Mouse (Mus musculus): ENCODE data around the gene Dock6. TPM values are rescaled to one million over a fixed set of nuclear protein-coding genes. Genes with fewer than 3 reads are reported as not detected.

The Dock6 gene
- polyA plus RNA-seq, 1 experiment from 2014 or later = 17.0 TPM

DNA sequence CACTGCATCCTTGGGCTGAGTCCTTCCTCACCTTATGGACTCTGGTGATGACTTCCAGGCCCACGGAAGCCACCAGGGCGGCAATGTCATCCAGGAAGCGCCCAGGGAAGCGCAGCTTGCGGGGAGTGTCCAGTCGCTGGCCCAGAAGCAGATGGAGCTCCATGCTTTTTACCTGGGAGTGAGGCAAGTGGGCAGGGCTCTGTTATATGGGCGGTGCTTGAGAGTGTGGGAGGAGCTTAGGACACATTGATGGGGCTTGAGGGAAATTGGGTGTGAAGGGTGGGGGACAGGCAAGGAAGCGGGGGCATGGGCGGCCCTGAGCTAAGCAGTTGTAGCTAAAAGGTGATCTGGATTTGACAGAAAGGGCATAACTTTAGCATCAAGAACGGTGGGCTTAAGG, 28.1 kb downstream of the Dock6 start:
- Histone ChIP-seq H3K9me3 (no peaks in the 10 kb centered on the region), H3K36me3 (no peaks in the 10 kb centered on the region), H3K4me3 (replicated peaks) (no peak overlapping the region), H3K9ac (replicated peaks) (no peak overlapping the region), H3K27me3 (no peaks in the 10 kb centered on the region), H3K27ac (no peak overlapping the region), H3K4me1 (replicated peaks) (no peaks in the 10 kb centered on the region), H3K4me2 (replicated peaks) (no peak overlapping the region)
- WGBS = 64% methylated on average over 10 of the region's 10 CpGs
- no peak for ATAC-seq

DNA sequence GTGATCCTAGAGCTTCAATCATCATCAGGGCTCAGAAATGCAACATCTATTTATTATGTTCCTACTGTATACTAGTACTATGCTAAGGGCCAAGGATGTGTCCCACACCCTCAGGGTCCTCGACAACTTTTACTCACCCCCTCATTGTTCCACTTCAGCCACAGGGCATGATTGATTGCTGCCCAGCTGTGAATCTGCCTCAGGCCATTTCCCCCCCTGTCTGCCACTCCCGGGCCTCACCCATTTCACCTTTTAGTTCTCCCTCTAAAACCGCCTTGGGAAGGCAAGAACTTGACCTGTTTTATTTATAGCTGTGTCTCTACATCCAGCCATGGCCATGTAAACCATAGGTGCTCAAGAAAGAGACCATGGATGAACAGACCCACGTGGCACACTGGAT, 28.5 kb downstream of the Dock6 start:
- no peaks in the 10 kb centered on the region for H3K27me3 ChIP-seq
- WGBS = 77% methylated on average over 4 of the region's 4 CpGs
- H3K9ac ChIP-seq (replicated peaks) = no peak overlapping the region
- H3K4me3 ChIP-seq (replicated peaks) = no peak overlapping the region
- H3K36me3 ChIP-seq = no peaks in the 10 kb centered on the region
- no peak for ATAC-seq
- H3K4me2 ChIP-seq (replicated peaks) = no peak overlapping the region
- H3K4me1 ChIP-seq (replicated peaks) = no peaks in the 10 kb centered on the region
- H3K27ac ChIP-seq = no peak overlapping the region
- no peaks in the 10 kb centered on the region for H3K9me3 ChIP-seq

DNA sequence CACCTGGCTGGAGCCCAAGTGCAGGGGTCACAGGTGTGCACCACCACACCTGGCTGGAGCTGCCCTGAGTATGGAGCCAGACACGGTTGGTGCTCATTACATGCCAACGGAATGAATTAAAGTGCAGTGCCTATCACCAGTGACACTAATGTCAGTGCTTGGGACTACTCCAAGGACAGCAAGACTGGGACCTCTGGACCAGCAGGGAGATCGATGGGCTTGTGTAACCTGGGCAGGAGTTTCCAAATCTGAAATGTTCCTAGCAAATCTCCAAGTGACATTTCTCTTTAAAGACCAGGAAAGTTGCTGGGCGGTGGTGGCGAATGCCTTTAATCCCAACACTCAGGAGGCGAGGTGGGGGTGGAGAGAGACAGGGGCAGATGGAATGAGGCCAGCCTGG, 29.7 kb downstream of the Dock6 start:
- H3K4me1 ChIP-seq (replicated peaks) = no peaks in the 10 kb centered on the region
- no peak overlapping the region for H3K4me3 ChIP-seq (replicated peaks)
- H3K4me2 ChIP-seq (replicated peaks) = no peak overlapping the region
- no peak for ATAC-seq
- WGBS = 80% methylated on average over 6 of the region's 6 CpGs
- H3K27me3 ChIP-seq = no peaks in the 10 kb centered on the region
- H3K27ac ChIP-seq = no peak overlapping the region
- H3K36me3 ChIP-seq = no peaks in the 10 kb centered on the region; the same call in 1 of the 2 replicates
- H3K9me3 ChIP-seq = no peaks in the 10 kb centered on the region
- no peak overlapping the region for H3K9ac ChIP-seq (replicated peaks)

DNA sequence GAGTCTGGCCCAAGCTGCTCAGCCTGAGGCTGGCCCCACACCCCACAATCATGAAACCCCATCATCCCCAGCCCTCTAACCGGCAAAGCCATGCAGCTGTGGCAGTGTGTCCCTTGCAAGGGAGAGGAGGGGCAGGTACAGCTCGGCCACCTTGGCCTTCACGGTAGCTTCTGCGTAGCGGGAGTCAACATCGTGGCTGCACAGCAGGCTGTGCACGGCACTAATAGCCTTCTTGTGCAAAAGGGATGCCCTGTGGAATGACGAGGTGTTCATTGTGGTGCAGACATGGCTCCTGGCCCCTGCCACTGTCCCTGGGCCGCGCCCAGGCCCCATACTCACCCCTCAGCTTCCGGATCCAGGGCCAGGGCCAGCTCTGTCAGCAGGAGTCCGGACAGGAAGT, 32.3 kb downstream of the Dock6 start:
- no peak for ATAC-seq
- H3K27me3 ChIP-seq = no peaks in the 10 kb centered on the region

DNA sequence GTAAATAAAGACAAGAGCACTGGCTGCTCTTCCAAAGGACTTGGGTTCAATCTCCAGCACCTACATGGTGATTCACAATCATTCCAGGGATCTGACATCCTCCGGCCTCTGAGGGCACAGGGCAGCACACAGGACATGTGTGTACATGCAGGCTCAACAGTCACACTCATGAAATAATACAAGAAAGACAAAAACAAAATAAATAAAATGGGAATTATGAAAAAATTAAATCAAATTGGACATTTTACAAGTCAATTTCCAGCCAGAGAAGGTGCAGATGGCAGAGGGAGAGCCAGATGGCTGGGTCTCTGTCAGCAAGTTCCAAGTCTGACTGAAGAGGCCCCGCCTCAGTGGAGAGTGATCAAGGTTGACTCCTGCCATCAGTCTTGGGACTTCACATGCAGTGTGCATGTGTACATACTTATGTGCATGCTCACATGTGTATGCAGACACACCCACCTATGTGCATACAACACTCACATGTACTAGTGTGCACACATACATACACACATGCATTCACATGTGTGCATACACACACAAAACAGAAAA, 33.2 kb downstream of the Dock6 start:
- no peaks in the 10 kb centered on the region for H3K27me3 ChIP-seq
- no peak for ATAC-seq
- no peak overlapping the region for H3K4me3 ChIP-seq (replicated peaks)
- WGBS = 96% methylated on average over 2 of the region's 2 CpGs
- no peak overlapping the region for H3K27ac ChIP-seq
- H3K9me3 ChIP-seq = no peaks in the 10 kb centered on the region
- H3K4me2 ChIP-seq (replicated peaks) = no peak overlapping the region
- no peaks in the 10 kb centered on the region; the same call in 1 of the 2 replicates for H3K36me3 ChIP-seq
- no peaks in the 10 kb centered on the region for H3K4me1 ChIP-seq (replicated peaks)
- H3K9ac ChIP-seq (replicated peaks) = no peak overlapping the region

More for the DNA sequence above, 32.3 kb downstream of the Dock6 start:
- H3K27ac ChIP-seq = no peak overlapping the region
- no peaks in the 10 kb centered on the region; the same call in 1 of the 2 replicates for H3K36me3 ChIP-seq
- no peaks in the 10 kb centered on the region for H3K4me1 ChIP-seq (replicated peaks)
- H3K4me3 ChIP-seq (replicated peaks) = no peak overlapping the region
- no peak overlapping the region for H3K9ac ChIP-seq (replicated peaks)
- no peak overlapping the region for H3K4me2 ChIP-seq (replicated peaks)
- H3K9me3 ChIP-seq = no peaks in the 10 kb centered on the region
- WGBS = 89% methylated on average over 12 of the region's 12 CpGs

DNA sequence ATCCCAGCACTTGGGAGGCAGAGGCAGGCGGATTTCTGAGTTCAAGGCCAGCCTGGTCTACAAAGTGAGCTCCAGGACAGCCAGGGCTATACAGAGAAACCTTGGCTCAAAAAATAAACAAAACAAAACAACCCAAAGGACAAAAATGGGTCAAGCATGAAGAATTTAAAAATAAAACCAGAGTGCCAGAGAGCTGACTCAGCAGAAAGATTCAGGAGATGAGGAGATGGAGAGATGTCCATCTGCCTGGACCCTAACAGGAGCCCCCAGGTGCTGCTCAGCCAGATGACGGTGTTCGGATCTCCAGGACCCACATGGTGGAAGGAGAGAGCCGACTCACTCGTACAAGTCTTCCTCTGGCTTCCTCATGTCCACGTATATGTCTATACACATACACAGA, 33.9 kb downstream of the Dock6 start:
- WGBS = 95% methylated on average over 6 of the region's 6 CpGs
- Histone ChIP-seq H3K27ac (no peak overlapping the region), H3K4me1 (replicated peaks) (no peaks in the 10 kb centered on the region), H3K9ac (replicated peaks) (no peak overlapping the region), H3K4me3 (replicated peaks) (no peak overlapping the region), H3K9me3 (no peaks in the 10 kb centered on the region), H3K4me2 (replicated peaks) (no peak overlapping the region), H3K27me3 (no peaks in the 10 kb centered on the region), H3K36me3 (no peaks in the 10 kb centered on the region; the same call in 1 of the 2 replicates)
- no peak for ATAC-seq

DNA sequence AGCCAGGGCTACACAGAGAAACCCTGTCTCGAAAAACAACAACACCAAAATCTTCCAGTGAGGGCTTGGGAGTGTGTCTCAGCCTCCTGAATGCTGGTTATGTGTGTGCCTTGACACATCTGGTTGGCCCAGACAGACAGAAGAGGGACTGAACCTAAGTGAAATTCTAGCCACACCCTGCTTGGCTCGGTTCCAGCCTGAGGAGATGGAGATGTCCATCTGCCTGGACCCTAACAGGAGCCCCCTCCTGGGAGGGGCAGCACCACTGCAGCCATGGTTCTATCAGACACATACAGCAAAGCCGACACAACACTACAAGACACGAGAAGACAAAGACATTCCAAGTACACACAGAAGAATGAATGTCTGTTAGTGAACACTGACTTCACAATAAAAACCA, 34.3 kb downstream of the Dock6 start:
- Histone ChIP-seq H3K27me3 (no peaks in the 10 kb centered on the region), H3K9me3 (no peaks in the 10 kb centered on the region), H3K4me2 (replicated peaks) (no peak overlapping the region), H3K4me3 (replicated peaks) (no peak overlapping the region), H3K27ac (no peak overlapping the region), H3K9ac (replicated peaks) (no peak overlapping the region), H3K4me1 (replicated peaks) (no peaks in the 10 kb centered on the region), H3K36me3 (no peaks in the 10 kb centered on the region; the same call in 1 of the 2 replicates)
- 85% methylated on average over 4 of the region's 4 CpGs for WGBS
- ATAC-seq = no peak

DNA sequence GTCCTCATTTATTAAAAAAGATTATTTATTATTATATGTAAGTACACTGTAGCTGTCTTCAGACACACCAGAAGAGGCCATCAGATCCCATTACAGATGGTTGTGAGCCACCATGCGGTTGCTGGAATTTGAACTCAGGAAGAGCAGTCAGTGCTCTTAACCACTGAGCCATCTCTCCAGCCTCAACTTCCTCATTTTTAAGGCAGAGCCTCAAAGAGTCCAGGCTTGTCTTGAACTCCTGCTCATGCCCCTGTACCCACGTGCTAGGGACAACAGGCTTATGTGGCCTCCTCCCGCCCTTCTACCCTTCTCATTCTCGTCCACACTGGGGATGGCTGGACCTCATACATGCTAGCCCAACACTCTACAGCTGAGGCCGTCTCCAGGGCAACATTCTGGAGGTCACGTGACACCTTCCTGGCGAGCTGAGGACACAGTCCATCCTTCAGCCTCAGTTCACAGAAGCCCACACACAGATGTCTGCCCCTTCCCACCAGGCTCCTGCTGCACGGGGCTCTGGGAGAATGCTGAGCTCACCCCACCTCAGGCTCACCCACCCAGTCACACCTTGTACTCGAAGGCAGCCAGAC, 35.6 kb downstream of the Dock6 start:
- no peaks in the 10 kb centered on the region for H3K27me3 ChIP-seq
- WGBS = 73% methylated on average over 9 of the region's 9 CpGs
- H3K9ac ChIP-seq (replicated peaks) = no peak overlapping the region
- no peak overlapping the region for H3K4me2 ChIP-seq (replicated peaks)
- H3K4me1 ChIP-seq (replicated peaks) = no peaks in the 10 kb centered on the region
- no peak overlapping the region for H3K4me3 ChIP-seq (replicated peaks)
- ATAC-seq = no peak
- H3K9me3 ChIP-seq = no peaks in the 10 kb centered on the region
- no peaks in the 10 kb centered on the region; the same call in 1 of the 2 replicates for H3K36me3 ChIP-seq
- no peak overlapping the region for H3K27ac ChIP-seq

DNA sequence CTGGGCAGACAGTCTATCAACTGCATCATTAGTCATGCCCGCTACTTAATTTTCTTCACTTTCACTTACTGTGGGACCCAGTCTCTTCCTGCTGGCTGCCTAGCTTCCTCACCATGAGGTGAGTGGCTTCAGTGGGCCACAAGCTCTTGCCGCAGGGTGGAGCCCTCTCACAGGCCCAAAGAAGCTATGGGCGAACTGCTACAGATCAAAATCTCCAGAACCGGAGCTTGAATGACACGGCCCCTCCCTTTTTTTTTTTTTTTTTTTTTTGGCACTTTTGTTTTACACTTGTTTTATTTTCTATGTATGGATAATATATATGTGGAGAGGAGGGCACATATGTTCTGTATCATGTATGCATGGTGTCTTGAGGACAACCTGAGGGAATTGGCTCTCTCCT, 41.3 kb downstream of the Dock6 start:
- no peak for ATAC-seq
- H3K4me1 ChIP-seq (replicated peaks) = no peaks in the 10 kb centered on the region
- 92% methylated on average over 5 of the region's 5 CpGs for whole genome bisulfite sequencing

DNA sequence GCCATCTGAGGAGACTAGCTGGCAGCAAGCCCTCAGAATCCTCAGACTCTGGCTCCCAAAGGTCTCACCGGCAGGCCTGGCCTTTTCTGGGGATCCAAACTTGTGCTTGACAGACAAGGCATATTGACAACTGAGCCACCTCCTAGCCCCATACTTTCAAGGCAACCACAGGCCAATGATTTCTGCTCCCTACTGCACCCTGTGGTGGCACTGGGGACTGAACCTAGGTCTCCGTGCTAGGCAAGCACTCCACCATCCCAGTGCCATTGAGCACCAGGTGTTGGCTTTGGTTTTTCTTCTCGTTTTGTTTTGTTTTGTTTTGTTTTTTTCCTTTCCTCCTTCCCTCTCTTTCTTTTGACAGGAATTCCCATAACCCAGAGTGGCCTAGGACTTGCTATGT, 43.9 kb downstream of the Dock6 start:
- WGBS = 65% methylated on average over 3 of the region's 3 CpGs
- 0 out of 2 replicates have a peak, but pooled peaks cover 5% of the 10 kb centered on the region for H3K4me1 ChIP-seq (replicated peaks)
- no peaks in the 10 kb centered on the region for H3K27me3 ChIP-seq
- no peak overlapping the region for H3K4me2 ChIP-seq (replicated peaks)
- no peaks in the 10 kb centered on the region for H3K36me3 ChIP-seq
- H3K27ac ChIP-seq = no peak overlapping the region
- no peak overlapping the region for H3K9ac ChIP-seq (replicated peaks)
- no peak for ATAC-seq
- no peaks in the 10 kb centered on the region for H3K9me3 ChIP-seq
- no peak overlapping the region for H3K4me3 ChIP-seq (replicated peaks)

More for the DNA sequence above, 41.3 kb downstream of the Dock6 start:
- no peak overlapping the region for H3K4me3 ChIP-seq (replicated peaks)
- H3K36me3 ChIP-seq = no peaks in the 10 kb centered on the region
- H3K27me3 ChIP-seq = no peaks in the 10 kb centered on the region
- no peak overlapping the region for H3K9ac ChIP-seq (replicated peaks)
- no peaks in the 10 kb centered on the region for H3K9me3 ChIP-seq
- H3K4me2 ChIP-seq (replicated peaks) = no peak overlapping the region
- no peak overlapping the region for H3K27ac ChIP-seq

DNA sequence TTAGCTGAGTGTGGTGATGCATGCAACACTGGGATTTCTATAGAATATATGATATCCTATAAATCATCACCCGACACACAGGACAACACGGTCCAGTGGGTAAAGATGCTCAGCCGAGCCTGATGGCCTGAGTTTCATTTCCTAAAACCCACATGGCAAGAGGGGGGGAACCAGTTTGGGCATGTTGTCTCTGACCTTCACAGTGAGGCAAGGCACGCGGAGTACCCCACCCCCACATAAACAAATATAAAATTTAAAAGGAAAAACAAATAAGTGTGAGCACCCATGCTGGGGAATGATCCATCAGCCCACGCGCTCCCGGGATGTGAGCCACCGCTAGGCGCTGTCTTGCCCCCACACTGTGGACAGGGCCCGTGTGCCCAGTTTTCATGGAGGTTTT, 45.5 kb downstream of the Dock6 start:
- Histone ChIP-seq H3K9ac (replicated peaks) (no peak overlapping the region), H3K4me1 (replicated peaks) (0 out of 2 replicates have a peak, but pooled peaks cover 5% of the 10 kb centered on the region), H3K4me3 (replicated peaks) (no peak overlapping the region), H3K4me2 (replicated peaks) (no peak overlapping the region), H3K36me3 (no peaks in the 10 kb centered on the region), H3K9me3 (no peaks in the 10 kb centered on the region), H3K27ac (no peak overlapping the region), H3K27me3 (no peaks in the 10 kb centered on the region)
- 84% methylated on average over 11 of the region's 11 CpGs for WGBS
- ATAC-seq = no peak

DNA sequence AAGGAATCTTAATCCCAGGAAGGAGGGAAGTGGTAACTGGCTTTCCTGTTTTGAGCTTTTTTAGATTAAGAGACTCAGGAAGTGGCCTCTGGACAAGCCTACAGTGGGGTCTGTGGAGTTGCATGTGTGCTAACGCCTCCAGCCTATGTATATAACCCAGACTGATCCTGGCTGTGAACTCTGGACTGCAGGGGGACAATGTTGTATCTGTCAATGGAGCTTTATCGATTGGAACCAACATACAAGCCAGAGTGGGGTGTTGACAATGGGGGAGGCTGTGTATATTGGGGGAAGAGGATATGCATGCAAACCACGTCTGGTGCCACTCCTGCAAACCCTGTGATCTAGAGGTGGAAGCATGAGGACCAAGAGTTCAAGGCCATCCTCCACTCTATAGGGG, 46.1 kb downstream of the Dock6 start:
- no peak overlapping the region for H3K4me2 ChIP-seq (replicated peaks)
- H3K27me3 ChIP-seq = no peaks in the 10 kb centered on the region
- H3K4me1 ChIP-seq (replicated peaks) = 0 out of 2 replicates have a peak, but pooled peaks cover 5% of the 10 kb centered on the region
- 74% methylated on average over 3 of the region's 3 CpGs for WGBS
- no peak overlapping the region for H3K4me3 ChIP-seq (replicated peaks)
- H3K36me3 ChIP-seq = no peaks in the 10 kb centered on the region
- no peak overlapping the region for H3K27ac ChIP-seq
- H3K9me3 ChIP-seq = no peaks in the 10 kb centered on the region
- no peak overlapping the region for H3K9ac ChIP-seq (replicated peaks)
- no peak for ATAC-seq
